Mouse (Mus musculus): ENCODE measurements around the gene Manba.

DNA sequence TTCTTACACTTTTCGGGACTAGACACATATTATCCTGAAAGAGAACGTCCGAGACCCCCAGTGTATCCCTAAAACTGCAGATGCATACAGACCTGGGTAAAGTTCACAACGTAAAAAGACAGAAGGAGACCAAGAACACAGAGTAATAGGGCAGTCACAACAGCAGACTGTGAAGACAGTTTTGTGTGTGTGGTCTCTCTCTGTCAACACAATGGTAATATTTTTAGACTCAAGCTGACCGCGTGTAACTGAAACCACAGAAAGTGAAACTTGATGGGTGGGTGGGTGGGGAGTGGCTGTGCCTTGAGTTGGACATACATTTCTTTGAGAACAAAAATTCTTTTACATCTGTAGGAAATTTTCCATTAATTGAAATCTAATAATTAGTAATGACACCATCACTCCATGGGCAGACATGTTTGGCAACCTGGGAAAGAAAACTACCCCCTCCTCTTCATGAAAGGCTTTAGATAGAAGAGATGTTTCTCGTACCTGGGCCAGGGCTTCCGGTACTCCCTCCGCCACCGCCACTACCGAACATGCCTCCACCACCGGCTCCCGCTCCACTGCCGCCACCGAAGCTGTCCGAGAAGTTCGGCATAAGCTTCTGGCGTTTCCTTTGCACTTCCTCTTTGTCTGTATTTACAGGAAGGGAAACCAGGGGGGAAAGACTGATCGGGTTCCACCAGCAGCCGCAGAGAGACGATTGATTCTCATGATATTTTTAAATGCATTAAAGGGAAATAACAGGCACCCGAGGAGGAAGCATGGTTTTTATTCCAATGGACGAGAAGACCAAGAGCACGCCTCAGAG lies 122.5 kb downstream of the Manba start:
- no peak for TF ChIP-seq POLR2A (IDR thresholded peaks at IDR 0.05; ENCODE audit: insufficient read length, low read depth)
- TF ChIP-seq TCF3 (IDR thresholded peaks at IDR 0.05; ENCODE audit: insufficient read length, low read depth): no peak
- TF ChIP-seq USF1 (IDR thresholded peaks at IDR 0.05; ENCODE audit: low read depth): no peak
- TF ChIP-seq CEBPB (IDR thresholded peaks at IDR 0.05; ENCODE audit: insufficient read depth, poor library complexity, severe bottlenecking): no peak
- no peak for TF ChIP-seq MYOG (IDR thresholded peaks at IDR 0.05; ENCODE audit: control insufficient read depth in 1 of 3, insufficient read depth in 1 of 3, insufficient read length in 2 of 3, low read depth in 2 of 3)
- TF ChIP-seq POLR2AphosphoS2 (IDR thresholded peaks at IDR 0.05; ENCODE audit: insufficient read length, low read depth): no peak
- no peak for TF ChIP-seq REST (IDR thresholded peaks at IDR 0.05; ENCODE audit: insufficient read depth, insufficient read length)
